Mouse (Mus musculus) CH12.LX (cell line): ENCODE measurements around the gene Mta2. TPM values are rescaled to one million over a fixed set of nuclear protein-coding genes. Genes with fewer than 3 reads are reported as not detected.

Source experiments
- DNase-seq: peaks from one replicate; pipeline ENCODE4 v3.0.0-alpha.2; 2013; ENCODE audit errors: extremely low read depth
- H3K27ac ChIP-seq: 2 replicates; pipeline ENCODE4 v1.5.1; 2012; ENCODE audit warnings: low read depth, mild to moderate bottlenecking, control low read depth, moderate library complexity; ENCODE audit not compliant: insufficient read depth
- H3K27me3 ChIP-seq: replicated peaks from 2 replicates; pipeline ENCODE3; 2012; ENCODE audit warnings: inconsistent platforms
- H3K36me3 ChIP-seq, 2 experiments: replicated peaks in 1 of 2; 2 replicates each; pipeline versions ENCODE3 to v1.6.1; 2012; ENCODE audit warnings: inconsistent platforms in 1 of 2, low read length in 1 of 2, mild to moderate bottlenecking in 1 of 2, mixed read lengths in 1 of 2, moderate library complexity in 1 of 2; ENCODE audit not compliant: control insufficient read depth in 1 of 2, insufficient read depth in 1 of 2
- H3K4me1 ChIP-seq, 2 experiments: 2 replicates each; pipeline ENCODE4 v1.6.1; 2012; ENCODE audit warnings: inconsistent platforms in 1 of 2, moderate library complexity in 1 of 2; ENCODE audit not compliant: insufficient read depth in 2 of 2, control insufficient read depth in 1 of 2
- H3K4me2 ChIP-seq: 2 replicates; pipeline ENCODE4 v1.6.1; 2012; ENCODE audit warnings: low read depth, mild to moderate bottlenecking, control low read depth; ENCODE audit not compliant: poor library complexity, insufficient read depth, severe bottlenecking
- H3K4me3 ChIP-seq, 3 experiments: fragments of 150-350 bp in 1 of 3; sonication (generic) in 1 of 3; replicated peaks in 1 of 3; 2 replicates each; pipeline versions ENCODE3 to v1.5.1; 2011 to 2012; ENCODE audit warnings: low read depth in 2 of 3, low read length in 2 of 3, mild to moderate bottlenecking in 2 of 3, moderate library complexity in 2 of 3, control low read depth in 1 of 3, improper control_type of control experiment in 1 of 3, inconsistent platforms in 1 of 3, mixed read lengths in 1 of 3; ENCODE audit not compliant: poor library complexity in 1 of 3
- H3K79me2 ChIP-seq: replicated peaks from 2 replicates; pipeline ENCODE4 v1.6.1; 2012; ENCODE audit warnings: mild to moderate bottlenecking, moderate library complexity; ENCODE audit not compliant: control insufficient read depth, poor library complexity, insufficient read depth, severe bottlenecking; ENCODE audit errors: extremely low read depth
- H3K9ac ChIP-seq: 2 replicates; pipeline ENCODE4 v1.6.1; 2012; ENCODE audit warnings: low read depth, mild to moderate bottlenecking, control low read depth, moderate library complexity; ENCODE audit not compliant: insufficient read depth
- H3K9me3 ChIP-seq: replicated peaks from 2 replicates; pipeline ENCODE3; 2012; ENCODE audit warnings: low read length, inconsistent platforms, mixed read lengths
- E2F4 ChIP-seq: IDR thresholded peaks from 2 replicates; pipeline ENCODE4 v1.6.1; 2011; ENCODE audit warnings: low read depth, low read length, improper control_type of control experiment; ENCODE audit not compliant: insufficient replicate concordance
- ETS1 ChIP-seq: conservative IDR thresholded peaks from 2 replicates; pipeline ENCODE4 v1.6.1; 2012; ENCODE audit warnings: low read depth, mild to moderate bottlenecking, inconsistent platforms, low read length, improper control_type of control experiment, moderate library complexity
- HCFC1 ChIP-seq: IDR thresholded peaks from 2 replicates; pipeline ENCODE4 v1.6.1; 2012; ENCODE audit warnings: low read depth, mild to moderate bottlenecking, inconsistent platforms, low read length, improper control_type of control experiment
- IRF4 ChIP-seq: IDR thresholded peaks from 2 replicates; pipeline ENCODE4 v1.6.1; 2014; ENCODE audit warnings: low read depth, mild to moderate bottlenecking, inconsistent platforms, low read length, improper control_type of control experiment
- JUN ChIP-seq: IDR thresholded peaks from 2 replicates; pipeline ENCODE4 v1.6.1; 2011; ENCODE audit warnings: low read depth, mild to moderate bottlenecking, low read length, improper control_type of control experiment, moderate library complexity; ENCODE audit not compliant: insufficient read depth
- JUND ChIP-seq: conservative IDR thresholded peaks from 2 replicates; pipeline ENCODE4 v1.6.1; 2011; ENCODE audit warnings: low read depth, low read length, improper control_type of control experiment
- MAFK ChIP-seq: IDR thresholded peaks from 2 replicates; pipeline ENCODE4 v1.6.1; 2011; ENCODE audit warnings: low read length, improper control_type of control experiment; ENCODE audit not compliant: insufficient replicate concordance
- MAX ChIP-seq: IDR thresholded peaks from 2 replicates; pipeline ENCODE4 v1.6.1; 2011; ENCODE audit warnings: low read length, improper control_type of control experiment
- MAZ ChIP-seq: IDR thresholded peaks from 2 replicates; pipeline ENCODE4 v1.6.1; 2012; ENCODE audit warnings: low read depth, mild to moderate bottlenecking, inconsistent platforms, low read length, improper control_type of control experiment, moderate library complexity
- MEF2A ChIP-seq: IDR thresholded peaks from 2 replicates; pipeline ENCODE4 v1.6.1; 2014; ENCODE audit warnings: low read depth, mild to moderate bottlenecking, inconsistent platforms, low read length, improper control_type of control experiment, borderline replicate concordance
- MXI1 ChIP-seq: IDR thresholded peaks from 2 replicates; pipeline ENCODE4 v1.6.1; 2011; ENCODE audit warnings: mild to moderate bottlenecking, low read depth, low read length, improper control_type of control experiment
- MYC ChIP-seq: IDR thresholded peaks from 2 replicates; pipeline ENCODE4 v1.6.1; 2011; ENCODE audit warnings: low read depth, mild to moderate bottlenecking, improper control_type of control experiment, low read length
- NELFE ChIP-seq: IDR thresholded peaks from 2 replicates; pipeline ENCODE4 v1.6.1; 2011; ENCODE audit warnings: low read depth, low read length, improper control_type of control experiment
- POLR2A ChIP-seq: IDR thresholded peaks from 2 replicates; pipeline ENCODE4 v1.6.1; 2011; ENCODE audit warnings: low read depth, mild to moderate bottlenecking, improper control_type of control experiment, low read length
- POLR2AphosphoS2 ChIP-seq: IDR thresholded peaks from 2 replicates; pipeline ENCODE4 v1.6.1; 2011; ENCODE audit warnings: low read depth, low read length, improper control_type of control experiment
- RAD21 ChIP-seq: IDR thresholded peaks from 2 replicates; pipeline ENCODE4 v1.6.1; 2011; ENCODE audit warnings: low read depth, mild to moderate bottlenecking, low read length, improper control_type of control experiment, moderate library complexity
- RCOR1 ChIP-seq: conservative IDR thresholded peaks from 2 replicates; pipeline ENCODE4 v1.6.1; 2012; ENCODE audit warnings: low read depth, mild to moderate bottlenecking, inconsistent platforms, low read length, improper control_type of control experiment
- SIN3A ChIP-seq: IDR thresholded peaks from 2 replicates; pipeline ENCODE4 v1.6.1; 2012; ENCODE audit warnings: low read length, improper control_type of control experiment, inconsistent platforms
- SMC3 ChIP-seq: IDR thresholded peaks from 2 replicates; pipeline ENCODE4 v1.6.1; 2011; ENCODE audit warnings: low read depth, low read length, improper control_type of control experiment
- TBP ChIP-seq: conservative IDR thresholded peaks from 2 replicates; pipeline ENCODE4 v1.6.1; 2011; ENCODE audit warnings: low read depth, low read length, improper control_type of control experiment
- TCF12 ChIP-seq: IDR thresholded peaks from 2 replicates; pipeline ENCODE4 v1.6.1; 2014; ENCODE audit warnings: low read depth, mild to moderate bottlenecking, inconsistent platforms, low read length, improper control_type of control experiment
- USF1 ChIP-seq: IDR thresholded peaks from 2 replicates; pipeline ENCODE4 v1.6.1; 2014; ENCODE audit warnings: low read depth, mild to moderate bottlenecking, inconsistent platforms, low read length, improper control_type of control experiment
- ZC3H11A ChIP-seq: IDR thresholded peaks from 2 replicates; pipeline ENCODE4 v1.6.1; 2012; ENCODE audit warnings: low read depth, mild to moderate bottlenecking, inconsistent platforms, low read length, improper control_type of control experiment
- ZKSCAN1 ChIP-seq: IDR thresholded peaks from 2 replicates; pipeline ENCODE4 v1.6.1; 2012; ENCODE audit warnings: low read depth, inconsistent platforms, low read length, improper control_type of control experiment, borderline replicate concordance
- ZMIZ1 ChIP-seq: IDR thresholded peaks from 2 replicates; pipeline ENCODE4 v1.6.1; 2012; ENCODE audit warnings: low read depth, mild to moderate bottlenecking, inconsistent platforms, low read length, improper control_type of control experiment
- ZNF384 ChIP-seq: IDR thresholded peaks from 2 replicates; pipeline ENCODE4 v1.6.1; 2012; ENCODE audit warnings: low read depth, low read length, improper control_type of control experiment, inconsistent platforms
- dilution Hi-C: fragments of 300-500 bp; cut with MboI; formaldehyde crosslinking; loops from 2 replicates; pipeline ENCODE4 v1.14.3; 2020; ENCODE audit warnings: low sequenced_read_pairs; ENCODE audit not compliant: extremely low pct_unique_long_range_greater_than_20kb, extremely low pct_ligation_motif_present
- in situ Hi-C: fragments of 300-500 bp; cut with MboI; formaldehyde crosslinking; loops from 3 replicates; pipeline ENCODE4 v1.14.3; 2019; ENCODE audit warnings: low sequenced_read_pairs, low pct_ligation_motif_present, low pct_unique_long_range_greater_than_20kb, mixed read lengths
- polyA plus RNA-seq: library from polyadenylated mRNA; unstranded; fragments of >175 nt; gene quantifications from 2 replicates; pipeline ENCODE4 v1.2.1, GENCODE M21; 2012; ENCODE audit warnings: low read depth; ENCODE audit not compliant: insufficient read length
- total RNA-seq, 2 experiments: library from RNA; depleted of rRNA; stranded (reverse); fragments of 300-350 nt in 1 of 2; fragments of >200 nt in 1 of 2; gene quantifications; 2 replicates each; pipeline ENCODE4 v1.2.3; 2012 to 2014

Mta2 gene
- total and polyA plus RNA-seq, 3 experiments: 115 to 162 (median 131) TPM

GRCm38 (mm10) chr19:8965771-8966170 lies 24.1 kb downstream of the Mta2 start:
- H3K36me3 ChIP-seq: peaks cover 70 to 81% of the 10 kb centered on the region in 2 experiments
- peak overlapping the region; percentile 76; the same call in 1 of the 2 replicates for H3K9ac ChIP-seq
- in situ Hi-C loops (no loop called here), dilution Hi-C loops (no loop called here)
- peak overlapping the region in 2 of 3 experiments; percentile 78 to 99 for H3K4me3 ChIP-seq
- H3K4me1 ChIP-seq: peaks cover 7 to 37% of the 10 kb centered on the region in 2 experiments; a peak in 3 of 4 replicates
- H3K9me3 ChIP-seq: no peaks in the 10 kb centered on the region
- no peaks in the 10 kb centered on the region for H3K27me3 ChIP-seq
- peaks cover 50% of the 10 kb centered on the region for H3K79me2 ChIP-seq
- H3K4me2 ChIP-seq: peak overlapping the region; percentile 82; the same call in 1 of the 2 replicates
- peak overlapping the region; percentile 27; the same call in 1 of the 2 replicates for H3K27ac ChIP-seq
- no peak for DNase-seq
- TF ChIP-seq ZNF384 (no peak), MAZ (no peak), ZC3H11A (no peak), MAX (no peak), ZMIZ1 (no peak), ZKSCAN1 (no peak), HCFC1 (no peak), IRF4 (no peak), POLR2A (no peak), POLR2AphosphoS2 (no peak), JUND (no peak), TCF12 (no peak), MEF2A (no peak), TBP (no peak), RCOR1 (no peak), USF1 (no peak)

GRCm38 (mm10) chr19:8966198-8966589 lies 24.5 kb downstream of the Mta2 start:
- Histone ChIP-seq H3K9ac (peak overlapping the region; percentile 76), H3K4me2 (peak overlapping the region; percentile 82), H3K79me2 (peaks cover 53% of the 10 kb centered on the region), H3K27me3 (no peaks in the 10 kb centered on the region), H3K4me3 (peak overlapping the region; percentile 61 to 99 (median 78)), H3K27ac (peak overlapping the region; percentile 62), H3K36me3 (peaks cover 71 to 82% of the 10 kb centered on the region in 2 experiments), H3K4me1 (peaks cover 9 to 41% of the 10 kb centered on the region in 2 experiments), H3K9me3 (no peaks in the 10 kb centered on the region)
- dilution Hi-C loops (no loop called here), in situ Hi-C loops (no loop called here)
- no peak for DNase-seq
- no peak for TF ChIP-seq IRF4
- no peak for TF ChIP-seq NELFE
- no peak for TF ChIP-seq RAD21
- TF ChIP-seq JUN: no peak
- TF ChIP-seq MXI1: 0 out of 2 replicates have a peak, but pooled peaks have one; percentile 18
- no peak for TF ChIP-seq E2F4
- 0 out of 2 replicates have a peak, but pooled peaks have one; percentile 6 for TF ChIP-seq ETS1
- no peak for TF ChIP-seq MYC
- TF ChIP-seq MAFK: no peak
- no peak for TF ChIP-seq TBP
- no peak for TF ChIP-seq ZNF384
- TF ChIP-seq POLR2AphosphoS2: no peak
- no peak for TF ChIP-seq SIN3A
- TF ChIP-seq SMC3: no peak
